Mouse (Mus musculus): ENCODE results near the gene Pear1. TPM values are rescaled to one million over a fixed set of nuclear protein-coding genes. Genes with fewer than 3 reads are reported as not detected.

Gene Pear1
- total RNA-seq, 2 experiments from 2014 or later, result 9.2 to 13.1 TPM

GRCm38 (mm10) chr3:87832109-87832859 lies 8.2 kb upstream of the Pear1 start:
- no peak overlapping the region for H3K4me3 ChIP-seq
- TF ChIP-seq CTCF (conservative IDR thresholded peaks at IDR 0.05), result no peak

GRCm38 (mm10) chr3:87829025-87829424 lies 4.9 kb upstream of the Pear1 start:
- Histone ChIP-seq H3K4me3 (no peak overlapping the region), H3K27ac (no peak overlapping the region)
- no peak for TF ChIP-seq CTCF (conservative IDR thresholded peaks at IDR 0.05)
- DNase-seq (ENCODE audit: low spot score in 2 of 2), result no peak

More at GRCm38 (mm10) chr3:87832109-87832859, 8.2 kb upstream of the Pear1 start:
- H3K27ac ChIP-seq, result no peak overlapping the region
- DNase-seq (ENCODE audit: low spot score in 2 of 2), result no peak

GRCm38 (mm10) chr3:87828435-87828834 lies 4.3 kb upstream of the Pear1 start:
- TF ChIP-seq CTCF (conservative IDR thresholded peaks at IDR 0.05), result no peak
- Histone ChIP-seq H3K4me3 (no peak overlapping the region), H3K27ac (no peak overlapping the region)
- no peak for DNase-seq (ENCODE audit: low spot score in 2 of 2)

- DNase-seq (ENCODE audit: low spot score in 2 of 2), result no peak
- Histone ChIP-seq H3K27ac (no peak overlapping the region), H3K4me3 (no peak overlapping the region)
- TF ChIP-seq CTCF (conservative IDR thresholded peaks at IDR 0.05), result no peak
Observed at GRCm38 (mm10) chr3:87818226-87818625, 5.9 kb downstream of the Pear1 start.

GRCm38 (mm10) chr3:87816646-87817093 lies 7.4 kb downstream of the Pear1 start:
- Histone ChIP-seq H3K27ac (no peak overlapping the region), H3K4me3 (no peak overlapping the region)
- peak; percentile 93 for TF ChIP-seq CTCF (conservative IDR thresholded peaks at IDR 0.05)
- peak; percentile 63 to 83 for DNase-seq (ENCODE audit: low spot score in 2 of 2)

GRCm38 (mm10) chr3:87816166-87816565 lies 7.9 kb downstream of the Pear1 start:
- no peak for TF ChIP-seq CTCF (conservative IDR thresholded peaks at IDR 0.05)
- no peak for DNase-seq (ENCODE audit: low spot score in 2 of 2)
- no peak overlapping the region for H3K27ac ChIP-seq
- no peak overlapping the region for H3K4me3 ChIP-seq

GRCm38 (mm10) chr3:87812873-87813272 lies 11.2 kb downstream of the Pear1 start:
- Histone ChIP-seq H3K27ac (no peak overlapping the region), H3K4me3 (no peak overlapping the region)
- DNase-seq (ENCODE audit: low spot score in 2 of 2), result no peak
- TF ChIP-seq CTCF (conservative IDR thresholded peaks at IDR 0.05), result no peak

GRCm38 (mm10) chr3:87812413-87812812 lies 11.7 kb downstream of the Pear1 start:
- TF ChIP-seq CTCF (conservative IDR thresholded peaks at IDR 0.05), result no peak
- DNase-seq (ENCODE audit: low spot score in 2 of 2), result no peak
- Histone ChIP-seq H3K4me3 (no peak overlapping the region), H3K27ac (no peak overlapping the region)

GRCm38 (mm10) chr3:87811297-87811696 lies 12.8 kb downstream of the Pear1 start:
- Histone ChIP-seq H3K27ac (no peak overlapping the region), H3K4me3 (no peak overlapping the region)
- TF ChIP-seq CTCF (conservative IDR thresholded peaks at IDR 0.05), result no peak
- DNase-seq (ENCODE audit: low spot score in 2 of 2), result no peak

- TF ChIP-seq CTCF (conservative IDR thresholded peaks at IDR 0.05), result no peak
- Histone ChIP-seq H3K4me3 (no peak overlapping the region; the same call in 1 of the 2 replicates), H3K27ac (no peak overlapping the region)
- DNase-seq (ENCODE audit: low spot score in 2 of 2), result no peak
Observed at GRCm38 (mm10) chr3:87809322-87809962, 14.7 kb downstream of the Pear1 start.

GRCm38 (mm10) chr3:87804038-87804677 lies 19.9 kb downstream of the Pear1 start:
- no peak for TF ChIP-seq CTCF (conservative IDR thresholded peaks at IDR 0.05)
- no peak overlapping the region for H3K27ac ChIP-seq
- no peak overlapping the region for H3K4me3 ChIP-seq
- DNase-seq (ENCODE audit: low spot score in 2 of 2), result no peak

- no peak overlapping the region for H3K27ac ChIP-seq
- H3K4me3 ChIP-seq, result no peak overlapping the region
- no peak for TF ChIP-seq CTCF (conservative IDR thresholded peaks at IDR 0.05)
- DNase-seq (ENCODE audit: low spot score in 2 of 2), result no peak
Observed at GRCm38 (mm10) chr3:87801681-87802080, 22.4 kb downstream of the Pear1 start.

- DNase-seq (ENCODE audit: low spot score in 2 of 2), result no peak
- H3K27ac ChIP-seq, result no peak within 1 kb of the TSS
- peak within 1 kb of the TSS; percentile 18; the same call in 1 of the 2 replicates for H3K4me3 ChIP-seq
- no peak for TF ChIP-seq CTCF (conservative IDR thresholded peaks at IDR 0.05)
Observed at GRCm38 (mm10) chr3:87796736-87797334, 27.3 kb downstream of the Pear1 start, which contains the start of gene Insrr. Gene Insrr, plus strand, starts transcription at chr3:87796951.
